Mouse (Mus musculus) lung, postnatal 25 days (tissue): ENCODE measurements around the gene Serpinf1.
"Not testable (repeated sequence)": the region's sequence is repeated elsewhere in the genome, so short reads cannot be mapped to it uniquely, and the experiment has no call there.

Experiments used
- DNase-seq: peaks from one replicate; pipeline ENCODE4 v3.0.0; 2022; ENCODE audit warnings: low spot score

The Serpinf1 gene

GRCm38 (mm10) chr11:75421375-75422012, 1.0 kb downstream of the Serpinf1 start:
- DNase-seq: no peak

- DNase-seq: no peak
These were observed 1.6 kb downstream of the Serpinf1 start for GRCm38 (mm10) chr11:75420810-75421374.

- no peak for DNase-seq
These were observed 2.5 kb downstream of the Serpinf1 start for GRCm38 (mm10) chr11:75420037-75420436.

- no peak for DNase-seq
These were observed 6.5 kb downstream of the Serpinf1 start for GRCm38 (mm10) chr11:75415994-75416393.

GRCm38 (mm10) chr11:75415096-75415495, 7.4 kb downstream of the Serpinf1 start:
- no peak for DNase-seq

- no peak for DNase-seq
These were observed 11.9 kb downstream of the Serpinf1 start for GRCm38 (mm10) chr11:75410591-75410990.

GRCm38 (mm10) chr11:75409679-75410575, 12.6 kb downstream of the Serpinf1 start:
- no peak for DNase-seq

GRCm38 (mm10) chr11:75406865-75407264, 15.6 kb downstream of the Serpinf1 start:
- peak; percentile 50 for DNase-seq

- no peak for DNase-seq
These were observed 16.4 kb downstream of the Serpinf1 start for GRCm38 (mm10) chr11:75406104-75406503.

- DNase-seq: no peak
These were observed 17.7 kb downstream of the Serpinf1 start for GRCm38 (mm10) chr11:75404801-75405200.

GRCm38 (mm10) chr11:75403301-75404052, 19.0 kb downstream of the Serpinf1 start:
- peak; percentile 60 for DNase-seq

GRCm38 (mm10) chr11:75402271-75402690, 20.2 kb downstream of the Serpinf1 start:
- DNase-seq: peak; percentile 71

- DNase-seq: no peak
These were observed 22.4 kb downstream of the Serpinf1 start for GRCm38 (mm10) chr11:75400099-75400498.

- no peak for DNase-seq
These were observed 23.1 kb downstream of the Serpinf1 start for GRCm38 (mm10) chr11:75399411-75399841.

- no peak for DNase-seq
These were observed 25.0 kb downstream of the Serpinf1 start for GRCm38 (mm10) chr11:75397452-75397851.

GRCm38 (mm10) chr11:75395611-75396010, 26.9 kb downstream of the Serpinf1 start:
- DNase-seq: no peak

GRCm38 (mm10) chr11:75383529-75383928, 39.0 kb downstream of the Serpinf1 start:
- not testable (repeated sequence) for DNase-seq

GRCm38 (mm10) chr11:75378786-75379185, 43.7 kb downstream of the Serpinf1 start:
- DNase-seq: not testable (repeated sequence)

GRCm38 (mm10) chr11:75377125-75377524, 45.4 kb downstream of the Serpinf1 start:
- DNase-seq: no peak
